Mouse (Mus musculus): ENCODE results near the gene Olfr1191-ps1. TPM values are rescaled to one million over a fixed set of nuclear protein-coding genes. Genes with fewer than 3 reads are reported as not detected.
"Not testable (repeated sequence)": the region's sequence is repeated elsewhere in the genome, so short reads cannot be mapped to it uniquely, and the experiment has no call there.

Olfr1191-ps1 gene
- under 1 TPM in 1 of 2 experiments, not detected in 1; 0.05 TPM for total RNA-seq (2021)
- long read RNA-seq, experiment 1: 0 reads
- long read RNA-seq, experiment 2: 0 reads

DNA sequence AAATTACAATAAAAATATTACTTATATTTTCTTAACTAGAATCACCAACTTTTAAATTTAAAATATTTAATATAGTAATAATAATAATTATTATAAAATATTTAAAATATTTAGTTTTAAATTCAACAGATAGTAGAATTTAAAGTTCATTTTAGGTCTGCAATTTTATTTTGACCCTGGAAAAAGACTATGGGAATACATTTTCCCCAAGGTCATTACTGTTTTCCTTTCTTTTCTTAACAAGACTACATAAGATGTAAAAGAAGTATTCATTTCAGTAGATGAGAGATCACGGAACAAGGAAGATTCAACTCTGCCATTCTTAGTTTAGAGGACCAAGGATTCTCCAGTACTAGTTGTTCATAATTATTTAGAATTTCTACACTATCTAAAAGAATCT, at the start of gene Olfr1191-ps1:
Gene Olfr1191-ps1, plus strand, starts transcription at position 301 of the 400 bp plus-strand sequence.
- intact Hi-C loops (cut with DNase I); H3K4me3 ChIP-seq; H3K27ac ChIP-seq; DNase-seq (ENCODE audit: extremely low spot score in 1 of 2, low spot score in 2 of 2): not testable (repeated sequence)

DNA sequence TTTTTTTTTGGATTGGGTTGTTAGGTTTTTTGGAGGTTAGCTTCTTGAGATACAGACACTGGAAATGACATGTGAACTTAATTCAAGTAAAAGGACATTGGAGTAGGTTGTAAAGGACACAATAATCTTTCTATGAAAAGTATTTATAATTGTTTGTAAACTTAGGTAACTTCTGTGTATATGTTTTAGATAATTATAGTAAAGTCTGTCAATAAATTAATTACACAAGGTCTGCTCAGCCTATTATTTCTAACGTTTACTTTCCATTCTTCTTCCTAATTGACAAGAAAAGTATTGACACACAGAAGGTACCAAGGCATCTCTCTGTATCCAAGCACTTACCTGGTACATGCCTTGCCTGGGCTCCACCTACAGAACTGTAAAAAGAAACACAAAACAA, 7.9 kb downstream of the Olfr1191-ps1 start, which contains the start of gene Olfr1192-ps1:
Gene Olfr1192-ps1, plus strand, starts transcription at position 301 of the 400 bp plus-strand sequence.
- intact Hi-C loops (cut with DNase I): no loop called here
- no peak for DNase-seq (ENCODE audit: extremely low spot score in 1 of 2, low spot score in 2 of 2)
- no peak within 1 kb of the TSS for H3K4me3 ChIP-seq
- no peak within 1 kb of the TSS for H3K27ac ChIP-seq
- no peak for TF ChIP-seq CTCF (IDR thresholded peaks at IDR 0.05)

DNA sequence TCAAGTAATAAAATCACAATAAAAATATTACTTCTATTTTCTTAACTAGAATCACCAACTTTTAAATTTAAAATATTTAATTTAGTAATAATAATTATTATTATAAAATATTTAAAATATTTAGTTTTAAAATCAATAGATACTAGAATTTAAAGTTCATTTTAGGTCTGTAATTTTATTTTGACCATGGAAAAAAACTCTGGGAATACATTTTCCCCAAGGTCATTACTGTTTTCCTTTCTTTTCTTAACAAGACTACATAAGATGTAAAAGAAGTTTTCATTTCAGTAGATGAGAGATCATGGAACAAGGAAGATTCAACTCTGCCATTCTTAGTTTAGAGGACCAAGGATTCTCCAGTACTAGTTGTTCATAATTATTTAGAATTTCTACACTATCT, 35.0 kb downstream of the Olfr1191-ps1 start, which contains the start of gene Olfr1193:
Gene Olfr1193, plus strand, starts transcription at position 301 of the 400 bp plus-strand sequence.
- H3K4me3 ChIP-seq; intact Hi-C loops (cut with DNase I); H3K27ac ChIP-seq; DNase-seq (ENCODE audit: extremely low spot score in 1 of 2, low spot score in 2 of 2): not testable (repeated sequence)

DNA sequence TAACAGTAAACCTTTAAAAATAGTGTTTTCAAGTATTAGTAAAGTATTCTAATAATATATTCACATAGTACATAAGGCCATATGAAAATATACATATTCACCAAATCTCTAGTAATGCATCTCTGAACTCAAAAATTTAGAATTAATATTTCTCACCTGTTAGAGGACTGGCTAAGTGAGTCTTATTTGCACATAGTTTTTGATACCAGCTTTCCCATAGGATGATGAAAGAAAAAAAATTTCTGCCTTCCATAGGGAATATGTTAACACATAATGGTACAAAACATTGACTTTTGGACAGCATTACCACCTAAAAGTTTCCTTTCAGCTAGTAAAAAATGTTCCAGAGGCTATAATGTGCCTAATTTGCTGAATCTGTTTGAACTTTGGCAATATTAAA, 48.7 kb downstream of the Olfr1191-ps1 start, which contains the start of gene Olfr1195:
Gene Olfr1195, minus strand, starts transcription at position 101 of the 400 bp plus-strand sequence.
- no peak for DNase-seq (ENCODE audit: extremely low spot score in 1 of 2, low spot score in 2 of 2)
- Histone ChIP-seq H3K27ac (no peak within 1 kb of the TSS), H3K4me3 (no peak within 1 kb of the TSS)
- TF ChIP-seq CTCF (IDR thresholded peaks at IDR 0.05): no peak
- intact Hi-C loops (cut with DNase I): no loop called here

Other genes starting within 250 kb of the Olfr1191-ps1 start
- gene Olfr1179, start 234.1 kb upstream of the Olfr1191-ps1 start, total RNA-seq (2021): not detected
- gene Olfr1180, start 221.4 kb upstream of the Olfr1191-ps1 start, total RNA-seq (2021): not detected
- gene Olfr1181, start 214.4 kb upstream of the Olfr1191-ps1 start, total RNA-seq (2021): not detected
- gene Gm13757, start 191.4 kb upstream of the Olfr1191-ps1 start, total RNA-seq (2021): not detected
- gene Olfr1183, start 185.7 kb upstream of the Olfr1191-ps1 start, total RNA-seq (2021): not detected
- gene Olfr1184, start 156.9 kb upstream of the Olfr1191-ps1 start, total RNA-seq (2021): not detected
- not detected for gene Olfr1185-ps1, start 147.2 kb upstream of the Olfr1191-ps1 start, total RNA-seq (2021)
- gene Olfr1186, start 122.0 kb upstream of the Olfr1191-ps1 start, total RNA-seq (2021): not detected
- not detected for gene Olfr1188, start 83.6 kb upstream of the Olfr1191-ps1 start, total RNA-seq (2021)
- not detected for gene Olfr1189, start 54.1 kb upstream of the Olfr1191-ps1 start, total RNA-seq (2021)
- not detected for gene Olfr1192-ps1, start 8.0 kb downstream of the Olfr1191-ps1 start, total RNA-seq (2021)
- not detected for gene Olfr1193, start 35.1 kb downstream of the Olfr1191-ps1 start, total RNA-seq (2021)
- not detected for gene Olfr1195, start 48.6 kb downstream of the Olfr1191-ps1 start, total RNA-seq (2021)
- gene Olfr1196, start 64.1 kb downstream of the Olfr1191-ps1 start, total RNA-seq (2021): not detected
- not detected for gene Olfr1197, start 91.8 kb downstream of the Olfr1191-ps1 start, total RNA-seq (2021)
- not detected for gene Olfr1198, start 110.8 kb downstream of the Olfr1191-ps1 start, total RNA-seq (2021)
- not detected for gene Olfr1199, start 119.9 kb downstream of the Olfr1191-ps1 start, total RNA-seq (2021)
- not detected for gene Olfr1200, start 129.9 kb downstream of the Olfr1191-ps1 start, total RNA-seq (2021)
- gene Olfr1201, start 152.5 kb downstream of the Olfr1191-ps1 start, total RNA-seq (2021): not detected
- gene Olfr1202, start 174.0 kb downstream of the Olfr1191-ps1 start, total RNA-seq (2021): not detected
- not detected for gene Olfr1205, start 189.2 kb downstream of the Olfr1191-ps1 start, total RNA-seq (2021)
- not detected for gene Olfr1204, start 208.8 kb downstream of the Olfr1191-ps1 start, total RNA-seq (2021)
- not detected for gene Olfr1206, start 222.7 kb downstream of the Olfr1191-ps1 start, total RNA-seq (2021)